In genomic region chr7:40072478-40072877, GRCm38 (mm10) we compare ENCODE assay signal across 10 mouse cellular contexts.
A peak's percentile ranks its signal among the peaks of the same experiment; 100 is the strongest.
DNase-seq lines count a peak whose midpoint lies in the region; ATAC-seq and TF ChIP-seq lines count a peak whose summit lies in the region.
"Had no signal": no experiment of that assay in that cellular context is flagged by ENCODE, and none has a peak within 500 bp of the region (broad histone marks: within the 10 kb centered on the region; RNA-seq: fewer than 3 reads in every experiment).

No protein-coding gene starts in this region.

- no peak overlapping the region for H3K9ac ChIP-seq in hindbrain, embryonic 11.5 days (ENCODE audit: low read depth, low read length)
- no peak overlapping the region for H3K9ac ChIP-seq in CH12.LX (ENCODE audit: insufficient read depth, low read depth)
- no peak overlapping the region for H3K9ac ChIP-seq in midbrain, embryonic 12.5 days (replicated peaks)

- H3K4me1 ChIP-seq in hindbrain, embryonic 11.5 days (replicated peaks; ENCODE audit: control insufficient read depth, insufficient read depth, low read length): no peaks in the 10 kb centered on the region
- H3K4me1 ChIP-seq in hindbrain, embryonic 10.5 days (replicated peaks): no peaks in the 10 kb centered on the region
- no peaks in the 10 kb centered on the region for H3K4me1 ChIP-seq in CH12.LX (ENCODE audit: control insufficient read depth in 1 of 2, insufficient read depth in 2 of 2)
- H3K4me1 ChIP-seq in midbrain, embryonic 12.5 days: no peaks in the 10 kb centered on the region

- no peak for TF ChIP-seq POLR2A in CH12.LX (IDR thresholded peaks at IDR 0.05; ENCODE audit: low read depth, low read length)
- TF ChIP-seq POLR2A in brain, embryonic 14.5 days (IDR thresholded peaks at IDR 0.05; ENCODE audit: borderline replicate concordance, extremely low read depth, insufficient read depth, insufficient read length, poor library complexity, severe bottlenecking): no peak

- DNase-seq in hindbrain, embryonic 11.5 days (ENCODE audit: low spot score): peak; percentile 18
- DNase-seq in hindbrain, embryonic 10.5 days (ENCODE audit: low spot score): no peak
- DNase-seq in CH12.LX (ENCODE audit: extremely low read depth): peak; percentile 19
- peak; percentile 64 for DNase-seq in brain, embryonic 14.5 days (ENCODE audit: low read depth)
- no peak for DNase-seq in urinary bladder, postnatal 36 days (ENCODE audit: low spot score in 2 of 2)
- DNase-seq: cerebellum, adult 18-20 months; gastrocnemius, postnatal 25 days; thymus, adult 18-20 months had no signal

- dilution Hi-C loops in CH12.LX (cut with MboI; ENCODE audit: extremely low pct_ligation_motif_present, extremely low pct_unique_long_range_greater_than_20kb, low sequenced_read_pairs): no loop called here

- no peaks in the 10 kb centered on the region for H3K79me2 ChIP-seq in CH12.LX (replicated peaks; ENCODE audit: control insufficient read depth, extremely low read depth, insufficient read depth, poor library complexity, severe bottlenecking)

- TF ChIP-seq RAD21 in CH12.LX (IDR thresholded peaks at IDR 0.05; ENCODE audit: low read depth, low read length): peak; percentile 43

- no peaks in the 10 kb centered on the region for H3K9me3 ChIP-seq in hindbrain, embryonic 11.5 days (ENCODE audit: control insufficient read depth, low read length)
- H3K9me3 ChIP-seq in hindbrain, embryonic 10.5 days: no peaks in the 10 kb centered on the region
- H3K9me3 ChIP-seq in CH12.LX (replicated peaks; ENCODE audit: low read length): no peaks in the 10 kb centered on the region
- H3K9me3 ChIP-seq in midbrain, embryonic 12.5 days: no peaks in the 10 kb centered on the region

- no peak; the same call in 1 of the 2 replicates for ATAC-seq in hindbrain, embryonic 11.5 days (ENCODE audit: low FRiP score)
- ATAC-seq in midbrain, embryonic 12.5 days (ENCODE audit: low FRiP score, low read depth): peak; percentile 56
- ATAC-seq in megakaryocyte-erythroid progenitor cell, adult 5-6 weeks (replicated peaks; ENCODE audit: low FRiP score, low TSS enrichment, poor library complexity, severe bottlenecking): no peak

- WGBS in hindbrain, embryonic 11.5 days: 81% methylated on average over 1 of the region's 1 CpGs
- WGBS in hindbrain, embryonic 10.5 days: 88% methylated on average over 1 of the region's 1 CpGs
- WGBS in midbrain, embryonic 12.5 days: 79% methylated on average over 1 of the region's 1 CpGs

- in situ Hi-C loops in CH12.LX (cut with MboI; ENCODE audit: low pct_ligation_motif_present, low pct_unique_long_range_greater_than_20kb, low sequenced_read_pairs): no loop called here

- TF ChIP-seq CTCF in CH12.LX (conservative IDR thresholded peaks at IDR 0.05 in 1 of 2, IDR thresholded peaks at IDR 0.05 in 1 of 2; ENCODE audit: low read depth in 2 of 2, low read length in 2 of 2): peak in 1 of 2 experiments; percentile 46; a peak in 2 of 4 replicates
- peak; percentile 54; the same call in 1 of the 2 replicates for TF ChIP-seq CTCF in brain, embryonic 14.5 days (IDR thresholded peaks at IDR 0.05; ENCODE audit: borderline replicate concordance, extremely low read depth, insufficient read depth, insufficient read length)

- no peak overlapping the region for H3K4me2 ChIP-seq in hindbrain, embryonic 11.5 days (replicated peaks; ENCODE audit: low read depth, low read length)
- H3K4me2 ChIP-seq in CH12.LX (ENCODE audit: insufficient read depth, low read depth, poor library complexity, severe bottlenecking): no peak overlapping the region
- no peak overlapping the region for H3K4me2 ChIP-seq in midbrain, embryonic 12.5 days (replicated peaks)

- no peaks in the 10 kb centered on the region for H3K27me3 ChIP-seq in hindbrain, embryonic 11.5 days (ENCODE audit: control insufficient read depth, insufficient read depth, low read length)
- no peaks in the 10 kb centered on the region for H3K27me3 ChIP-seq in hindbrain, embryonic 10.5 days (ENCODE audit: insufficient read depth, poor library complexity, severe bottlenecking)
- H3K27me3 ChIP-seq in CH12.LX (replicated peaks): no peaks in the 10 kb centered on the region
- no peaks in the 10 kb centered on the region for H3K27me3 ChIP-seq in midbrain, embryonic 12.5 days

- no peak overlapping the region for H3K27ac ChIP-seq in hindbrain, embryonic 11.5 days (ENCODE audit: low read depth, low read length)
- no peak overlapping the region for H3K27ac ChIP-seq in hindbrain, embryonic 10.5 days
- H3K27ac ChIP-seq in CH12.LX (ENCODE audit: insufficient read depth, low read depth): no peak overlapping the region
- H3K27ac ChIP-seq in midbrain, embryonic 12.5 days (replicated peaks): no peak overlapping the region

- TF ChIP-seq EP300 in CH12.LX (IDR thresholded peaks at IDR 0.05; ENCODE audit: low read length): no peak

- no peak overlapping the region for H3K4me3 ChIP-seq in hindbrain, embryonic 11.5 days (ENCODE audit: low read depth, low read length)
- H3K4me3 ChIP-seq in hindbrain, embryonic 10.5 days: no peak overlapping the region
- no peak overlapping the region for H3K4me3 ChIP-seq in CH12.LX (replicated peaks in 1 of 3; ENCODE audit: low read depth in 2 of 3, low read length in 2 of 3, poor library complexity in 1 of 3)
- H3K4me3 ChIP-seq in midbrain, embryonic 12.5 days: no peak overlapping the region

- no peaks in the 10 kb centered on the region for H3K36me3 ChIP-seq in hindbrain, embryonic 11.5 days (ENCODE audit: control insufficient read depth, insufficient read depth, low read length)
- H3K36me3 ChIP-seq in hindbrain, embryonic 10.5 days: no peaks in the 10 kb centered on the region
- H3K36me3 ChIP-seq in CH12.LX (replicated peaks in 1 of 2; ENCODE audit: control insufficient read depth in 1 of 2, insufficient read depth in 1 of 2, low read length in 1 of 2): no peaks in the 10 kb centered on the region
- no peaks in the 10 kb centered on the region for H3K36me3 ChIP-seq in midbrain, embryonic 12.5 days

TF ChIP-seq in CH12.LX, 34 proteins besides CTCF, POLR2A, EP300 and RAD21:
- TF ChIP-seq SMC3 (IDR thresholded peaks at IDR 0.05; ENCODE audit: low read depth, low read length): peak; percentile 44
- no peak for TF ChIP-seq POLR2AphosphoS2 (IDR thresholded peaks at IDR 0.05; ENCODE audit: low read depth, low read length)
- no peak for TF ChIP-seq HCFC1 (IDR thresholded peaks at IDR 0.05; ENCODE audit: low read depth, low read length)
TF ChIP-seq in CH12.LX: peak in this region for 1.

Comparison
In these comparisons a context has a peak if more than half of its experiments do, and no peak if none do; other contexts are left out.
1. DNase-seq: peak in hindbrain, embryonic 11.5 days (single experiment), CH12.LX (single experiment) and brain, embryonic 14.5 days (single experiment); none in hindbrain, embryonic 10.5 days (single experiment) and urinary bladder, postnatal 36 days (0 of 2).